Mouse (Mus musculus) olfactory bulb, adult 2 months (tissue): Measurements from ENCODE around the gene Baz1a.

Experiments
- CTCF ChIP-seq: fragments of 200-500 bp; IDR thresholded peaks from 2 replicates; pipeline ENCODE4 v1.5.1; 2012; ENCODE audit warnings: low read depth, mild to moderate bottlenecking, low read length, moderate library complexity; ENCODE audit not compliant: insufficient read depth
- POLR2A ChIP-seq: fragments of 200-500 bp; IDR thresholded peaks from 2 replicates; pipeline ENCODE4 v1.6.1; 2012; ENCODE audit warnings: mild to moderate bottlenecking, low read depth, low read length, moderate library complexity; ENCODE audit not compliant: insufficient read depth

DNA sequence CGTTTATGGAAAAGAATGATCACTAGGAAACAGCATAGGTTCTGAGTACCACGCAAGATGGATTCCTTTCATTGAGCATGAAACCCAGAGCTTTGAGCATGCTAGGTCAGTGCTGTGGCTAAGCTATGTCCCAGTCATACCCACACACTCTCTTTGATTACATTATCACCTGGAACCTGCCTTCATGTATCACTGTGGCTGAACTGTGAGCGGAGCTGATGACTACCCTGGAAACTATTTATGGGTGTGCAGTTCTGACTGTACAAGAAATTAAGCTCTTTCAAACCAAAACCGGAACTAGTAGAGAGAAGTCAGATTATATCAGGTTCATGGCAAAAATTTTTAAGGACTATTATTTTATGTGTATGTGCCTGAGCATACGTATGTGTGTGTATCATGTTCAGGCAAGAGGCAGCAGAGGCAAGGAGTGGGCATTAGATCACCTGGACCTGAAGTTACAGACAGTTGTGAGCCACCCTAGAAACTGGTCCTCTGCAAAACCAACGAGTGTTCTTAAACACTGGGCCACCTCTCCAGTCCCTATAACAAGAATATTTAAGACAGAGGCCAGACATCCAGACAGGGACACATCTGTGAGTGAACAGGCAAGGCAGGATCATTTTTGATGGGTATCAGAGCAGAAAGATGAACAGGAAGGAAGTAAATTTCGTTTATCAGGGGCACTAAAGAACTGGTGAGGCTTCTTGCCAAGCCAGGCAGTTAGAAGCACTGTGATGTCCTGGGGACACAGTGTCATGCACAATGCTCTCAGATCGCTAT, 2.4 kb upstream of the Baz1a start:
- no peak for TF ChIP-seq POLR2A
- no peak for TF ChIP-seq CTCF
